Mouse (Mus musculus) kidney, adult 9 months (tissue): ENCODE measurements at regions not wholly inside any gene's neighbourhood (a gene's known extent, or its start where the extent isn't known, plus 50 kb on each side); places are given as distances from the start of the nearest gene placed in this dataset.

ENCODE experiments used
- DNase-seq: peaks from one replicate; pipeline ENCODE4 v3.0.0; 2022

- DNase-seq = no peak
These were observed 1234.7 kb downstream of the D3Ertd751e start for GRCm38 (mm10) chr3:42977066-42977465.
